Mouse (Mus musculus) kidney, adult 18-20 months (tissue): ENCODE data around the gene Grid1.

Experiments used
- DNase-seq: peaks from one replicate; pipeline ENCODE4 v3.0.0; 2021

The Grid1 gene

GRCm38 (mm10) chr14:34921265-34921664, 101.4 kb downstream of the Grid1 start:
- peak; percentile 38 for DNase-seq

- DNase-seq, result no peak
Observed at GRCm38 (mm10) chr14:34925021-34925420, 105.1 kb downstream of the Grid1 start.

DNA sequence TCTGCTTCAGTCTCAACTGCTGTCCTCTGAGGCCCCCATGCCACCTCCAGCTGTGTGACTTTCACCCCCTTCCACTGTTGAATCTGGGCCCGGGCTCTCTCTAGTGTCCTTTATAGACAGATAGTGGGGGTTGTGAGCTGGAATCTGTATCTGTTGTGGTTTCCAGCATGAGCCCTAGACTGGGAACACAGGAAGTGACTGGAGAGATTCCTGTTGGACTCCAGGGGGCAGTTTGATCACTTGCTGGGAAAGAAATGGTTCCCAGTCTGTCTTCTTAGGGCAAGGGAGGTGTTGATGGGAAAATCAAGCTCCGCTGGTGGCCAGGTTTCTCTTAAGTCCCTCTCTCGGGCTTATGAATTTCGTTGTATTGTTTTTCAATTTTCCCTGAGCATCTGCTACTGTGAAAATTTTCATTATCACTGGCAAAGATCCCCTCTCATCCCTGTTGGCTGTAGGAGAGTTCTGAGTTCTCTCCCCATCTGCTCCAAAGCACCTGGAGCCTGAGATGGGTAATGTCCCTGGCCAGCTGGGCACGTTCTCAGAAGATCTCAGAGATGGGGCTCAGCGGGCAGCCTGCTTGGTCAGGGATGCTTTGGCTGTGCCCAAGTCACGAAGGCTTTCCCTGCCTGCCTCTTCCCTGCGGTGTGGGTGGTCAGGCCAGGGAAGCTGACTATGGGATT, 110.3 kb downstream of the Grid1 start:
- DNase-seq, result no peak

GRCm38 (mm10) chr14:34933197-34933596, 113.3 kb downstream of the Grid1 start:
- no peak for DNase-seq

- DNase-seq, result peak; percentile 12
Observed at GRCm38 (mm10) chr14:34936192-34936770, 116.4 kb downstream of the Grid1 start.

DNA sequence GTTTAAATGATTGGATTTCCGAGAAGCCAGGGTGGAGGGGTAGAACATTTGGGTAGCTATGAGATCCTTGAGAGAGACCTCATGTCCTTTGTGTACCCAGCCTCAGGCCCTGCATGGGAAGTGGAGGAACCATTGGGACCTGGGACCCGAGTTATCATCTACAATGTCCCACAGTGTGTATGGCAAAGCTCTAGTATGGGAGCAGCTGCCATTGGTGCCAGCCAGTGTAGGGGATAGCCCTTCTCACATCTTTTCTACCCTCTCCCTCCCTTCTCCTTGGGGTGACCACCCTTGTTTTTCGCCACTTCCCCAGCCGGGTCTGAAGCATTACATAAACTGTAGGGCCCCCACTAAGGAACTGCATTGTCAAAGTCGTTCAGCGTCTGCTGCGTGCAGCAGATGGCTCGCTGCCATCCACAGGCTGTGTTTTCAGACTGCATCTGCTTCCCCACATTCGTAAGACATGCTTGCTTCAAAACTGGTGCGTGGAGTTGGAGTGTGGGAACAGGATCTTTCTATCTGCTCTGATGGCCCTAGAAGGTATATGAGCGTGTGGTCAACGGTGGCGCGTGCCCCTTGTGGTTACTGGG, 124.6 kb downstream of the Grid1 start:
- DNase-seq, result no peak

- DNase-seq, result no peak
Observed at GRCm38 (mm10) chr14:34945471-34946313, 125.8 kb downstream of the Grid1 start.

- DNase-seq, result no peak
Observed at GRCm38 (mm10) chr14:34946314-34946583, 126.3 kb downstream of the Grid1 start.

GRCm38 (mm10) chr14:34948249-34948648, 128.3 kb downstream of the Grid1 start:
- DNase-seq, result no peak

GRCm38 (mm10) chr14:34952311-34952710, 132.4 kb downstream of the Grid1 start:
- DNase-seq, result no peak

- DNase-seq, result no peak
Observed at GRCm38 (mm10) chr14:34953566-34953965, 133.7 kb downstream of the Grid1 start.

- DNase-seq, result no peak
Observed at GRCm38 (mm10) chr14:34955689-34956088, 135.8 kb downstream of the Grid1 start.

DNA sequence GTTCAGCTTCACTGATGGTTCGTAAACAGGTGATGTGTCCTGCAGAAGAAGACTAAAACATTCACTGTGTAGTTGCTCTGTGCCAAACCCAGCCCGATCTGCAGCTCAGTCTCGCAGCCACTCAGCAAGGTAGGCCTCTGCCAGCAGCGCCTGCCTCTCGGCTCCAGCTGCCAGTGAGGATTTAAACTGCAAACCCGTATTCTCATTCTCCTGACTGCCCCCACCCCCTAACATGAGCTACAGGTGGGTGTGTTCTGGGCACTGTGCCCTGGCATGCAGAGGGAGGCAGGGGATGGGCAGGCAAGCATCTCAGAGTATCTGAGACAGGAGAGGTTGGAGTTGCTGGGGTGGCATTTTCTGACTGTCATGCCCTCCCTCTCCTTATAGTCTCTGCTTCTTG, 140.3 kb downstream of the Grid1 start:
- DNase-seq, result no peak

DNA sequence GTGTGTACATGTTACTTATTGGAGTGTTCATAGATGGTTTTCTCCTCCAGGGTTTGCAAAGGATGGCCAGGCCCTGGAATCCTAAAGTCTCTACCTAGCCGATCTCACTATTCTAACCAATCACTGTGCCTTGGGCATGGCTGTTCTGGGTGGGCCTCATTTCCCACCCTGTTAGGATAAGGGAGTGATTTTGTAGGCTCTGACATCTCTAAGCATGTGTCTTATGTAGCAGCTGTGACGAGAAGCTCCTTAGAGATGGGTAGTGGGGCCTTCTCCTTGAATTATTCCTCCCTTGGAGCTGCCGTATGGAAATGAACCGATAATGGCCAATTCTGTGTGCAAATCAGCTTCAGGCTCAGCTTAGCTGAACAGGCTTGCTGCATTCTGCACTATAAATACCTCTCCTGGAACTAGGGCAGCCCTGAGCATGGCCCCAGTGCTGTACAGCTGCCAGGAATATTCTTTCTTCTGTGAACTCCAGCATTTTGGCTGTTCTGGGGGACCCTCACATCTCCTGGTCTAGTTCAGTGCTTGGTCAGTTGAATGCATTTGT, 143.8 kb downstream of the Grid1 start:
- no peak for DNase-seq

DNA sequence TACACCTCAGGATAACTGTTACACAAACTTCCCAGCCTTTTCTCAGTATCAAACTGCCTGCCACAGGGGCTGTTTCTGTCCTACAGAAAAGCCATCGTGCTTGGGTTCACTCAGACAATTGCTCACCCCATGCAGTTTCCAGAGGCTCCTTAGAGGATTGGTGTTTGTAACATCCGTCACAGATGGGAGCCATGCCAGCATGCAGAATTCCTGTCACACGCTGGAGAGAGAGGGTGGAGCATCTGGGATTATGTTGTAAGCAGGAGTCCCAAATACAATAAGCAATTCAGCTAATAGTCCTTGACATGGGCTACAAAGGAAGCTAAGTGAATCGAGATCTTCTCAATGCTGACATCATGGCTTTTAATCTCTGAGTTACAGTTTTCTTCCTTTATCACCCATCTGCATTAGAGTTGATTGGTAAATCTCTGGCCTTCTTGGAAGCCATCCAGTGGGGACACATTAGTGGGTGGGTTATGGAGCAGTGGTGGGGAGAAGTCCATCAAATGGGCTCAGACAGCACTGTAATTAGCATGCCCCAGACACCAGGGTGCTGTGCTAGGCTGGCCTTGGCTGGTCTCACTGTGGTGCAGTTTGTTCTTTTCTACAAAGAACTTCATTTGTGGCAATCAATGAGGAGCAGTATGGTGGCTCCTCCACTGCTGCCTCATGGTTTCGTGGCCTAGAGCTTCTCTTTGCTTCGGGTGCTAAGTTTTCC, 149.4 kb downstream of the Grid1 start:
- no peak for DNase-seq

- DNase-seq, result no peak
Observed at GRCm38 (mm10) chr14:34972930-34973329, 153.0 kb downstream of the Grid1 start.

- DNase-seq, result no peak
Observed at GRCm38 (mm10) chr14:34980756-34981155, 160.8 kb downstream of the Grid1 start.

GRCm38 (mm10) chr14:34989131-34989530, 169.2 kb downstream of the Grid1 start:
- no peak for DNase-seq

GRCm38 (mm10) chr14:35006736-35007135, 186.8 kb downstream of the Grid1 start:
- DNase-seq, result no peak

GRCm38 (mm10) chr14:35008674-35009073, 188.8 kb downstream of the Grid1 start:
- DNase-seq, result no peak

- DNase-seq, result no peak
Observed at GRCm38 (mm10) chr14:35009074-35009473, 189.2 kb downstream of the Grid1 start.

DNA sequence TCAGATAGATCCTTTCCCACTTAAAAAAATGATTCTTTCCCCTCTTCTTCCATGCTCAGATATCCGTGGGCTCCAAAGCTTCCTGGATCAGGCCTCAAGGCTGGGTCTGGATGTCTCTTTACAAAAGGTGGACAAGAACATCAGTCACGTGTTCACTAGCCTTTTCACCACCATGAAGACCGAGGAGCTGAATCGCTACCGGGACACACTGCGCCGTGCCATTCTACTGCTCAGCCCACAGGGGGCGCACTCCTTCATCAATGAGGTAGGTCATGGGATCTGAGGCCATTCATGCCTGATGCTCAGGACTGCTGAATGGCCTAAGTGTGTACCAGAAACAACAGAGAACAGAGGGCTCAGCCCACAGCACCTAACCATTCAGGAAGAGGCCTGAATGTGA, 206.8 kb downstream of the Grid1 start:
- no peak for DNase-seq
